Mouse (Mus musculus): Measurements from ENCODE around the gene Zdhhc18. TPM values are rescaled to one million over a fixed set of nuclear protein-coding genes. Genes with fewer than 3 reads are reported as not detected.

Zdhhc18 gene
- polyA plus RNA-seq, 1 experiment from 2014 or later, result 3.0 TPM

- H3K36me3 ChIP-seq (replicated peaks), result no peaks in the 10 kb centered on the region
- peaks cover 16% of the 10 kb centered on the region for H3K27me3 ChIP-seq (replicated peaks; ENCODE audit: low read depth, poor library complexity, severe bottlenecking)
- no peak overlapping the region for H3K4me3 ChIP-seq
- H3K9me3 ChIP-seq, result no peaks in the 10 kb centered on the region
- no peak overlapping the region for H3K27ac ChIP-seq (replicated peaks)
- peaks cover 15% of the 10 kb centered on the region for H3K4me1 ChIP-seq
- 27% methylated on average over 10 of the region's 10 CpGs for WGBS
- no peak for DNase-seq (ENCODE audit: low spot score)
Measured at GRCm38 (mm10) chr4:133557041-133557717, 92.8 kb downstream of the Zdhhc18 start.

Small RNA genes within 50 kb of the gene (microRNA-seq; reads per million reads assigned to microRNA genes)
- not detected for gene Gm23158

Other genes starting within 250 kb of the Zdhhc18 start
- 1.0 and 1.2 TPM in 2 replicates for gene Tent5b, start 170.0 kb downstream of the Zdhhc18 start, polyA plus RNA-seq (2016; fragmentation: Nextera tagmentation; extraction: Ambion mirVana)
- 0.57 and 1.1 TPM in 2 replicates for gene Trnp1, start 151.6 kb downstream of the Zdhhc18 start, polyA plus RNA-seq (2016; fragmentation: Nextera tagmentation; extraction: Ambion mirVana)
- 11.0 and 13.6 TPM in 2 replicates for gene Kdf1, start 131.2 kb downstream of the Zdhhc18 start, polyA plus RNA-seq (2016; fragmentation: Nextera tagmentation; extraction: Ambion mirVana)
- 489 and 518 TPM in 2 replicates for gene Nudc, start 104.2 kb downstream of the Zdhhc18 start, polyA plus RNA-seq (2016; fragmentation: Nextera tagmentation; extraction: Ambion mirVana)
- gene Nr0b2, start 96.8 kb downstream of the Zdhhc18 start, polyA plus RNA-seq (2016; fragmentation: Nextera tagmentation; extraction: Ambion mirVana), result 0.17 TPM in 1 of 2 replicates, not detected in the other
- gene Gpatch3, start 75.4 kb downstream of the Zdhhc18 start, polyA plus RNA-seq (2016; fragmentation: Nextera tagmentation; extraction: Ambion mirVana), result 10.7 and 12.2 TPM in 2 replicates
- 29.4 and 30.9 TPM in 2 replicates for gene Gpn2, start 65.8 kb downstream of the Zdhhc18 start, polyA plus RNA-seq (2016; fragmentation: Nextera tagmentation; extraction: Ambion mirVana)
- gene Sfn, start 48.0 kb downstream of the Zdhhc18 start, polyA plus RNA-seq (2016; fragmentation: Nextera tagmentation; extraction: Ambion mirVana), result 27.6 and 35.7 TPM in 2 replicates
- 14.8 TPM in 2 replicates for gene Pigv, start 22.5 kb upstream of the Zdhhc18 start, polyA plus RNA-seq (2016; fragmentation: Nextera tagmentation; extraction: Ambion mirVana)
- 38.9 and 40.0 TPM in 2 replicates for gene Arid1a, start 106.6 kb upstream of the Zdhhc18 start, polyA plus RNA-seq (2016; fragmentation: Nextera tagmentation; extraction: Ambion mirVana)
- gene Rps6ka1, start 237.6 kb upstream of the Zdhhc18 start, polyA plus RNA-seq (2016; fragmentation: Nextera tagmentation; extraction: Ambion mirVana), result 46.6 and 47.6 TPM in 2 replicates

All from embryonic facial prominence, embryonic 10.5 days (tissue).